Mouse (Mus musculus) heart, adult 9 months (tissue): ENCODE data around the gene Gprc5d.

ENCODE experiments used
- DNase-seq, 2 experiments: peaks; one replicate each; pipeline ENCODE4 v3.0.0; 2022; ENCODE audit warnings: low spot score in 2 of 2

Gene Gprc5d

GRCm38 (mm10) chr6:135118183-135118582, at the start of gene Gprc5d:
Gene Gprc5d, minus strand, starts transcription at chr6:135118283.
- DNase-seq: no peak

- no peak for DNase-seq
These were observed 48.6 kb upstream of the Gprc5d start for GRCm38 (mm10) chr6:135166712-135167111.

- no peak for DNase-seq
These were observed 48.2 kb upstream of the Gprc5d start for GRCm38 (mm10) chr6:135166262-135166661.

- no peak for DNase-seq
These were observed 47.6 kb upstream of the Gprc5d start for GRCm38 (mm10) chr6:135165706-135166105.

- no peak for DNase-seq
These were observed 47.1 kb upstream of the Gprc5d start for GRCm38 (mm10) chr6:135165191-135165590.

GRCm38 (mm10) chr6:135162861-135163260, 44.8 kb upstream of the Gprc5d start:
- DNase-seq: no peak

GRCm38 (mm10) chr6:135162311-135162710, 44.2 kb upstream of the Gprc5d start:
- no peak for DNase-seq

GRCm38 (mm10) chr6:135161356-135161755, 43.3 kb upstream of the Gprc5d start:
- no peak for DNase-seq

- no peak for DNase-seq
These were observed 40.4 kb upstream of the Gprc5d start for GRCm38 (mm10) chr6:135158509-135158908.

- DNase-seq: peak in 1 of 2 experiments; percentile 16
These were observed 39.4 kb upstream of the Gprc5d start for GRCm38 (mm10) chr6:135157496-135157895.

GRCm38 (mm10) chr6:135156597-135156996, 38.5 kb upstream of the Gprc5d start:
- no peak for DNase-seq

- no peak for DNase-seq
These were observed 35.6 kb upstream of the Gprc5d start for GRCm38 (mm10) chr6:135153719-135154118.

- DNase-seq: no peak
These were observed 32.2 kb upstream of the Gprc5d start for GRCm38 (mm10) chr6:135150311-135150710.

GRCm38 (mm10) chr6:135149722-135150121, 31.6 kb upstream of the Gprc5d start:
- DNase-seq: no peak

- DNase-seq: no peak
These were observed 31.1 kb upstream of the Gprc5d start for GRCm38 (mm10) chr6:135149175-135149574.

GRCm38 (mm10) chr6:135148506-135148905, 30.4 kb upstream of the Gprc5d start:
- DNase-seq: no peak

- DNase-seq: no peak
These were observed 27.9 kb upstream of the Gprc5d start for GRCm38 (mm10) chr6:135145976-135146375.

- DNase-seq: no peak
These were observed 26.4 kb upstream of the Gprc5d start for GRCm38 (mm10) chr6:135144516-135144915.

GRCm38 (mm10) chr6:135143151-135143550, 25.1 kb upstream of the Gprc5d start:
- DNase-seq: no peak

- no peak for DNase-seq
These were observed 23.5 kb upstream of the Gprc5d start for GRCm38 (mm10) chr6:135141451-135142147.

GRCm38 (mm10) chr6:135138746-135139145, 20.7 kb upstream of the Gprc5d start:
- peak in 1 of 2 experiments; percentile 40 for DNase-seq

GRCm38 (mm10) chr6:135138207-135138606, 20.1 kb upstream of the Gprc5d start:
- DNase-seq: no peak

GRCm38 (mm10) chr6:135137736-135138135, 19.7 kb upstream of the Gprc5d start:
- DNase-seq: peak in 1 of 2 experiments; percentile 39
